Mouse (Mus musculus) kidney, adult 11 months (tissue): ENCODE measurements around the gene Gm37240.

ENCODE experiments used
- DNase-seq: peaks from one replicate; pipeline ENCODE4 v3.0.0; 2022

Gm37240 gene

DNA sequence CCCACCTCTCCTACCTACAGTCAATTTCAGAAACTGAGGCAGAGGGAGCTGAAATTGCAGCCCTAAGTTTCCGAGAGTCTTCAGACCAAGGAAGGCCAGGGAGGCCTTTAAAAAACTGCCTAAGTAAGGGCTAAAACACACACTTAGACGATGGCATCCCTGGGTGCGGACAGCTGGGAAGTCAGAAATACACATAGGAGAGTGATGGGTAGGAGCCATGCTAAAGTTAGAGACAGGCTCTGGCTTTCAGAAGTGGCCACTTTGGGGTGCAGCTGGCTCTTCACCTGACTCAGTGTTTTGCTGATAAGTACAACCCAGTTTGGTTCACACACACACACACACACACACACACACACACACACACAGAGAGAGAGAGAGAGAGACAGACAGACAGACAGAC is 778.9 kb downstream of the Gm37240 start:
- DNase-seq, result no peak

DNA sequence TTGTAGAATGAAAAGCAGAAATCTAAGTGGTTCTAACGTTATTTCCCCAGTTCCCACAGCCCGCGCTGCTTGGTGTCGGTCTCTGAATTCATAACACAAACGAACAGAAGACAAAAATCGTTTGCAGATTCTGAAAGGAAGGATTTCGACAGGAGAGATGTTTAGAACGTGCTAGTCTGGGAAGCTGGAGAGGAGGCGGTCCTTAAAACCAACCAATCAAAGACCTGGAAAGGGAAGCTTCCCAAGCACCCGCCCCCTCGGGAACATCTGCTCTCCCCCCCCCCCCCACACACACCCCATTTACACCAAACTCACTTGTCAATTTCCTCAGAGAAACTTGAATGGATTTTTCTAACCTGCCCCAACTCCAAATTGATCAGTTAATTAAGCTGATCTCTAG is 780.4 kb downstream of the Gm37240 start:
- DNase-seq, result no peak

DNA sequence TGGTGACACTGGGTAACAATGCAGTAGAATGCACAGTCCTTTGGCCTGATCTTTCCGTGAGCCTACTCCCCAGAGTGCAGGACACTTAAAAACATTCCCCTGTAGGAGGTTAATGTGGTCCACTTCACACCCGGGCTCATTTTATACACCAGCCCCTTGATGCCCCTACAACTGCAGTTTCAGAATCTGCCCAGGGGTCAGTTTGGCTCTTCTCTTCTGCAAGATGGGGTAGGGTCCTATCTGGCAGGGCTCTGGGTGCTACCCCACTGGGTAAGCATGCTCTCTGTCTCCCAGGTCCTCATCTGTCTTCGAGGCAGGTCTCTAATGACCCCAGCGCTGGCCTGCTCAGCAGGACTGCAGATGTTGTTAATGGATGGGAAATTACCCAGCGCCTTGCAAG is 783.0 kb downstream of the Gm37240 start:
- no peak for DNase-seq

DNA sequence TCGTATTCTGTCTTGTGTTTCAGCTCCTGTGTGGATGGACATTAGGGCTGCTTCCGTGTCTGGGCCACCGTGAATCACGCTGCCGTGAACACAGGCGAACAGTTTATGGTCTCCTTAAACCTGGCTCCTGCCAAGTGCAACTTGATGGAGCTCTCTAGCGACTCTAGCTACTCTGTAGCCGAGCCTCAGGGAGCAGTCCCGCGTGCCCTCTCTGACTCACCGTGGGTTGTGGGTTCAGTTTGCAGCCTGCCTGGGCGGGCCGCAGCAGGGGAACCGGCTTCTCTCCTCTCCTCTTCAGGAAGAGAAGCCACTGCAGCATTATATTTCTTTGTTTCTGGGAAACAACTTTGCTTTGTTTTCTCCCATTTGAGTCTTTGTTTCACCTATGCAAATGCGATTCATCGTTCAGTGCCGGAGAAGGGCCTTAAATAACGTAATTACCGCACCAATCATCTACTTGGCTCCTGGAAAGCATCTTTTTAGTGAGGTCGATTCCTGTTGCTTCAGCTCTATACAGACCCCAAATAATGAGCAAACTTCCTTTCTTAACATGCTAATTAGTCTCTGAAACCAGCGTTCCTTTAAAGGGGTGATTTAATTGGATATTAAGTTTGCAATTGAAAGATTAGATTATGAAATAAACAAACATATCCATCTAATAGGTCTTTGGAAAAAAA is 806.3 kb downstream of the Gm37240 start:
- DNase-seq, result no peak

DNA sequence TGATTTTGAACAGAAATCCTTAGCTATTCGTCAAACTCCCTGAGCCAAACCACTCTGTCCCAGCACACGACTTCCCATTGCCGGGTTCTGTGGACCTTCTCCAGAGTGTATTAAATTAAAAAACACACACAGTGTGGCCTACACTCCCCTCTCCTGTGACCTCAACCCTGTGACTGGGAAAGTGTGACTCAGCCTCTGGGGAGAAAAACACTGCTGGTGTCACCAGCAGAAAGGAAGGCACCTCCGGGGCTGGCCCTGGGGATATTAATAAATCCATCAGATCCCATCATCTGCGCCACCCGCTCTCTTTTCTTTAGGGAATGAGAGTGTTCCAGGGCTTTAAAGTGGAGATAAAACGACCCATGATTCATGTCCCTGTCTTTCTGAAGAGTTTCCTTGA is 823.2 kb downstream of the Gm37240 start:
- DNase-seq, result no peak

DNA sequence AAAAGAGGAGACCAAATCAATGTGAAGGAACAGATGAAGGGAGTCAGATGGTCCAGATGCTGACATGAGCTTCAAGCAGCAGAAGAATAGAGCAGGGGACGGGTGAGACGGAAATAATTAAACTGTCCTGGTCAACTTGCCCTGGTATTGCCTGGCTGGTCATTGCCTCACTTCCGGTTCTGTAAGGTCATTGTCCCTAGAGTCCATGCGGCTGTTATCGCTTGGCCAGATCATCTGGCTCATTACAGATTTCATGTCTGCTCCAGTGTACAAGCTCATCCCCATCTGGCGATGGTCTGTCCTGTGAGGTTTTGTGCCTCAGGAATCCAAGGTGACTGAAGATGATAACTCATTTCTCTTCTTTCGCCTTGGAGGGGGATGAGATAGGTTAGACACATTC is 827.2 kb downstream of the Gm37240 start:
- no peak for DNase-seq

DNA sequence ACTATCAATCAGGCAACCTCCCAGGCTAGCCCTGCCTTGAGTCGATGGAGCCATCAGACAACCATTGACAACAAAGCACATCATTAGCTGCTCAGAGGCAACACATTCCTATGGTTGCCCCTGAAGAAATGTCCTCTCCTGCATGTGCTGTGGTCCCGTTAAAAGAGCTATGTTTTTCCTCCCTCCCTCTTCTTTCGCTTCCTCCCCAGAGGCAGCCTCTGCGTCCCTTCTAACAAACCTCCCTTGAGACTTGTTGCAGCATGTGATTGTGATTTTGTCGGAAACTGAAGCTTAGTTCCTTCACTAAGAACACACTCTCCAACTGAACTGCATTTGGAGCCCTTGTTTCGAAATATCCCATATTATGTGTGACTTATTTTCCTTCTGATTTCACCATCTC is 830.1 kb downstream of the Gm37240 start:
- no peak for DNase-seq

DNA sequence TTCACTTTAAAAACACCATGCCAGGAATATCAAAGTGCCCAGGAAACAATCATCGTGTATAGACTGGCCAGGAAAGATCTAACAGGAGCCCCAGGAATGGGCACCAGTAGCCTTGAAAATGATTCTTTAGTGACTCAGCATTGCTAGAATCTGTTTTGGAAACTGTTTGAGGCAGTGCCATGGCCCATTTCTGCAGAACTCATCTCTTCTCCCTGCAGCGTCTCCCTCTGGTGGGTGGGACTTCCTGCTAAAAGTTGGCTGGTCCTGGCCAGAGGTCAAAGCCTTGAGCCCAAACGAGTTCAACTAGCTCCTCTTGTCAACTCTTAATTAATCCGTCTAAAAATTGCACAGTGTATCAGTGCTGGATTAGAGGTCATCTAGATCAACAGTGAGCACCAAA is 833.8 kb downstream of the Gm37240 start:
- DNase-seq, result no peak

DNA sequence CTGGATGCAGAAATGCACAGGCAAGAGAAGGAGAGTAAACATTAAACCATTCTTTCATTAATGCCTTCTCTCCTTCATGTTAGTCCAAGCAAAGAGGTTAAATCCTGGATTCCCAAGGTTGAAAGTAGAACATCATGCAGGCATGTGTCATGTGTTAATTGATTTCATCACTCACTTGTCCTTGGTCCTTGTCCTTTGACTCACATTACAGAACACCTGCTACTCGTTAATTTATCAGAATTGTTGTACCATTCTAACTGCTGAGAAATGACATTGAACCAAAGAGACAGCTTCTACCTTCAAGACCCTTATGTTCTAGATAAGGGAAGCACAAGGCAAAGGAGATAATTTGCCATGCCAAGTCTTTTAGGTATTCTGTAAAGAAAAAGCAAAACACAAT is 835.1 kb downstream of the Gm37240 start:
- no peak for DNase-seq

DNA sequence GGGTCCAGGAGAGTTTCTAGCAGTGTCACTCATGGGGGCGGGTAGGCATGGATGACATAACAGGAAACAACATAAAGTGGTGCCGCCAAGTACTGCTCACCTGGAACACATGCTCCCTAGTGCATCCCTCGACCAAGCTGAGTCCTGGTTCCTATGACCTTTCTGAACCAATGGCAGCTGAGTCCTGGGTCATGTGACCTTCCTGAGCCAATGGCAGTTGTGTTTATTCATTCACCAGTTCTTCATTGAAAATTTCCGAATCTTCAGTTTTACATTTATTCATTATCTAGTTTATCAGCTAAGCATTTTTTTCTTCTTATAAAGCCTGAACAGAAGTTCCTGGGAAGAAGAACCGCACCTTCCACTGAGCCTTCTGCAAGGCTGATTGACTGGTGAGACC is 838.7 kb downstream of the Gm37240 start:
- no peak for DNase-seq

DNA sequence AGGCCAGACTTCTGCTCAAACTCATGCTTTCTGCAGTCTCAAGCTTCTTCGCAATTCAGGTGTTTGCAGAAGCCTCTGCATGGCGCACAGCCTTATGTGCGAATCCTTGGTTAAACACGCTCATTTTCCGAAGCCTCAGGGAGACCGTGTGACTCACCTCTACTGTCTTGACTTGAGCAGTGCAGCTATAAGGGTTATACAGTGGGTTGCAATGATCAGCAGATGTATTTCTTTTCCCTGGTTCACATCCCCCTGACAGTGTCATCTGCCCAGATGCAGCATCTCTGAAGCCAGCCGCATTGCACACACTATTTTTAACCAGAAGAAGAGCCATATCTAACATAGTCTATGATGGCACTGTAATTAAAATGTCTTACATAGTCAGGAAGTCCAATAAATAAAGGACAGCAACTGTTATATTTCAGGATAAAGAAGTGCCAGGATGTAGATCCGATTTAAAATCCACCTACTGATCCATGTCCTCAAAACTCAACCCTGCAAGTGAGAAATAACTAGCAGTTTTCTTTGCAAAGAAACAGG is 843.6 kb downstream of the Gm37240 start:
- DNase-seq, result no peak

DNA sequence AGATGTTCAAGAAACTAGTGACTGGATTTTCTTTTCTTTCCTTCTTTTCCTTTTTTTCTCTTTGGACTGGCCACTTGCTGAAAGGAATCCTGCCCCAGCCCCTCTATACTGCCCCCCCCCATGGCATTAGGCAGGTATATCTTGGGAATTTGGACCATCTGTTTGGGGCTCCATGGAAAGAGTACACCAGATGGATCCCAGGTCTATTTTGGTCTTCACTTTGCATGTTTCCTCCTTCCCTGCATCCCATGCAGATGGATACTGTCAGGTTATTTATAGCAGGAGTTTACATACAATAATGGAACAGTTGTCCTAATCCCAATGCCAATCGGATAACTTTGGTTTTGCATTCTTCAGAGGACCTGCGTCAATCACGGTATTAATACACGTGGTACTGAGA is 845.2 kb downstream of the Gm37240 start:
- no peak for DNase-seq

DNA sequence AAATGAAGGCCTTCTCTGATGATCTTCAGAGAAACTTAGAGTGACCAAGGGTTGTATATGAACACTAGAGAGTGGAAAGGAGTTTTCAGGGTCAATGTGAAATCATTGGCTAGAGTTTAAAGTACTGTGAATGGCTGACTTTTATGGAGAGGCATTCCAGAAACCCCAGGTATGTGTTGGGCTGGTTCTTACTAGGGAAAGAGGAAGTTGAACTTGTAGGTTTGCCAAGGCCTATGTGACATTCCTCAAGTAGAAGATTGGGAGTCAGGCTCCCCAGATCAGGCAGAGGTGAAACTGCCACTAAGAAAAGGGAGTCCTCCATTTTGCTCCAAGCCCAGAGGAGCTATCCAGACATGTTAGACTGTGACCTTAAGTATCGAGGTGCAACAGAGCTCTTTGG is 858.2 kb downstream of the Gm37240 start:
- DNase-seq, result peak; percentile 56

DNA sequence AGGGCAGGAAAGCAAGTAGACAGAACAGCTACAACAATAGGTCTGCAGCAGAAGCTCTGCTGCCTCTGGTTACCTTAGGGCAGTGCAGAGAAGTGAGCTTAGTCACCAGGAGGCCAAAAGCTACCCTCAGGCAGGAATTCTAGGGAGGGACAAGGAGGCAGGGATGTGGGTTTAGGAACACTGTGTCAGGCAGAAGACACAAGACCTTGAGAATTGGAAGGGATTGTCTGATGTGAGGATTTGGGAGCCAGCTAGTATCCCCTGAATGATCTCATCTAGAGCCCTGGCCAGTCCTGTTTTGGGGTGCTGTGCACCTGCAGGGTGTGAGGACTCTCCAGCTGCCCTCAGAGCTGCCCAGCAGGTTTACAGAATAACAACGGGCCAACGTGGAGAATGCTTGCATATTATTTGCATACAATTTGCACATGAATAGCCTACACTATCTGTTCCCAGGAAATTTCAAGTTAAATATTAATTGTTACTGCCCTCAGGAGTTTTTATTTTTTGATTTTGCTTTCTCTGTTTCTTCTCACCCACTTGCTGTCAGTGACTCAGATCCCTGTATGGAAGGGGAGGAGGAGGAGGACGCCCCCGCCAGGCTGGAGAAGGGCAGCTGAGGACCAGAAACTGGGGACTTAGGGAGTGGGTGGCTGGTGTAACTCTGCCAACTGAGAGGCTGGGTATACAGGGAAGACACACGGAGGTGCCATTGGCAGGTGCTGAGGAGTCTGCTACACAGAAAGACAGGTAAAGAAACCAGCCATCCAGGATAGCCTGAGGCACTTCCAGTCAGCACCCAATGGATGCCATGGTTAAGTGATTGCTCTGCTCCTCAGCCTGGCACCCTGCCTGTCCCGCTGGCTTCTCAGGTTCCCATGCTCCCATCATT is 862.3 kb downstream of the Gm37240 start:
- DNase-seq, result peak; percentile 72

DNA sequence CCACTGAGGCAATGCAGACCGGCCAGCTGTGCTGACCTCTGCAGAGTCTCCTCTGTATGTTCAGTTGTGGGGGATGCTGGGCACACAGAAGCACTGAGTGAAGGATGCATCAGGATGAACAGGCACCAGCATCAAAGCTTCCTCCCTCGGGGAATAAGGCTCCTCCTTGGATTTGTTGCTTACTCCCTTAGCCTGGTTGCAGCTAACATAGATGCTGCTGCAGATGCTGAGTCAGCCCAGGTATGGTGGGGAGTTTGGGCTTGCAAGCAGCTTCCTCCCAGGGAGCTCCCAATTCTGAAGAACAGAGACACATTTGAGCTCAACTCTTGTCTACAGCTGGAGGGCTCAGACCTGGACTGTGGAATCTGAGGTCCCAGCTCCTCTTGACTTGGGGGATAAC is 863.1 kb downstream of the Gm37240 start:
- DNase-seq, result no peak

DNA sequence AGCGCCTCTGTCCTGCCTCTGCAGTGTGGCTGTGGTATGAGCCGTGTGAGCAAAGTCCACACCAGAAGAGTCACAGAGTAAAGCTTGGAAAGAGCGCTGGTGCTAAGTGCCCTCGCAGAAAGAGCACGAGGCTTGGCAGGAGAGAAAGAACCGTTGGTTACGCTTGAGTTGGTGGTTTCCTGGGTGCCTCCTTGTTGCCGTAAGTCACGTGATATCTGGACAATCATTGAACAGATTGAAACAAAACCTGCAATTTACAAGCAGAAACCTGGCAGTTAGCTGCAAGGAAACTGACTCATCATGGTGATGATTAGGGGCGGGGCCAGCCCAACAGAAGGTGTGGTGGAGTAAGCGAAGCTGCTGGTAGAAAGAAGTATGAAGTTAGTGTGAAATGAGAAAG is 864.5 kb downstream of the Gm37240 start:
- peak; percentile 90 for DNase-seq

DNA sequence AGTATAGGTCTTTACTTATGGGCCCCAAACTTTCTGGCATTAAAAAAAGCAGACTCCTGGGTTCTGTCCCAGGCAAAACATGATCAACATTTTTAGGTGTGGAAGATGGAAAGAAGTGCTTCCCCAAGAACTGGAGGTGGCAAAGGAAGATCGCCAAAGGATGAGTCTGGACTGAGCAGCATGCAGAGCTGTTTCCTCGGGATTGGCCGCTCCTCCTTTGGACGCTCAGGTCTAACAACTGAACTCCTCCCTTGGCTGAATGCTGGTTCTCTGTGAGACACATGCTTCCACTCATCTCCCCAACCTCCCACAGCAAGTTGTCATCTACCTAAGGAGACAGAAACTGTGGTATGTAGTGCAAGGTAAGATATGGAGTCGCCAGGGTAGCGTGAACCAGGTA is 865.5 kb downstream of the Gm37240 start:
- no peak for DNase-seq

DNA sequence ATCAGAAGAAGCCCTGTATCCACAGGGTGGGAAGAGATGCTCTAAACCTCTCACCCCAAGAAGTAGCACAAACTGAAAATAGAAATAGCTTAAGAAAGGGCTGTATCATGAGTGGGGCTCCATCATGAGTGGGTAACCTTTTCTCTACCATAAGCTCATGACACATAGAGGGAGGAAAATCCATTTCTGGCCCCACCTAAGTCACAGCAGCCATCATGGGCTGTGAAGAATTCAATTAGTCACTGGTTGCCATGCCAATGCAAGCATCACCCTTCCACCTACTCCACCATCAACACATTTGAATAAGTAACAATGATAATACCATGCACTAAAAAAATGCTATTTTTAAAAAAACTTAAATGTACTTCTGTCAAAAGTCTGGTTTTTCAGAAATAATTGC is 867.2 kb downstream of the Gm37240 start:
- DNase-seq, result no peak

DNA sequence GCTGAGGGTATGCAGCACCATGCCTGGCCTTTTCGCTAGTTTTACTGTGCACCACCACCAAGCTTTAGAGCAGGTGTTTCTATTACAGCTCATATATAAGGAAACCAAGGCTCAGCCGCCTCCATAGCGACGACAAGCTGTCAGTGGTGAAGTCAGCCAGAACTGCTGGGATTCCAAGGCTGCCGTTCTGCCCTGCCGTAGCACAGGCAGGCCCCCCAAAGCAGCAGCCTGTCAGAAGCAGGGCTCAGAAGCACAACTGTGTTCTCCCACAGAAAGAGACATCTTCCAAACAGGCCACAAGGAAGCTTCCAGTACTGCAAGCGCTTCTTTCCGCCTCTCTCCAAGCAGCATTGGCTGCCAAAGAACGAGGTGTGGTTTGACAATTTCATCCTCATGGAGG is 871.7 kb downstream of the Gm37240 start:
- DNase-seq, result no peak

DNA sequence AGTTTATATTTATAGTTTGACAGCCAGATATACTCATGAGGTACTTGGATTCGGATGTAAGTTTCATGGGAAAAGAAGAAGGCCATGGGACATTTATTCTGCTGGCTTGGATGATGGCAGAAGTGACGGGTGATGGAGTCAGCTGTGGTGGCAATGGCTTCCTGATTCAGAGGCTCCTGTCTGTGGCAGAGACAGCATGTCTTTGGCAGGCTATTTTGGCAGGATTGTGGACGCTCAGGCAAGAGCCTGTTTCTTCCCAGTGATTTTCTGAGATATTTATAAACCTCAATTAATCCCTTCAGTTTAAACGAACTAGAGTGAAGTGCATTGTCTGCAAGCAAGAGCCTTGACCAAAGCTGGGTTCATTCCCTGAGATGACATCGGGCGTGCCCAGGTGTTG is 874.4 kb downstream of the Gm37240 start:
- no peak for DNase-seq

DNA sequence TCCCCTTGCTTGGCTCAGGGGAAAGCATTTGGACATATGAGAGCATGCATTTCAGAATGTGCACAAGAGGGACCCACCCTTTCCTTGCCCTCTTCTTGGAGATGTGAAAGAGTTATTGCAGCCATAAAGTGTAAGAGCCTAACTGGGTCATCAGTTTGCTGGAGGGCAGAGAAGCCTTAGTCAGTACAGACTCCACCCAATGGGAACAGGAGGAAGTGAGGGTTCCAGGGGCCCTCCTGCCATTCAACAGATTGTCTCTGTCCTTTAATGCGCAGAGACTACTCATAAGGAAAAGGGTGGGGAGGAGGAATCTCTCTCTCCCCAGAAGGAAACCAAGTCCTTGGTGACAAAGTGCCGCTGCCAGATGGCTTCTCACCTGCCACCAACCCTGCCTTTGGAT is 882.1 kb downstream of the Gm37240 start:
- no peak for DNase-seq

DNA sequence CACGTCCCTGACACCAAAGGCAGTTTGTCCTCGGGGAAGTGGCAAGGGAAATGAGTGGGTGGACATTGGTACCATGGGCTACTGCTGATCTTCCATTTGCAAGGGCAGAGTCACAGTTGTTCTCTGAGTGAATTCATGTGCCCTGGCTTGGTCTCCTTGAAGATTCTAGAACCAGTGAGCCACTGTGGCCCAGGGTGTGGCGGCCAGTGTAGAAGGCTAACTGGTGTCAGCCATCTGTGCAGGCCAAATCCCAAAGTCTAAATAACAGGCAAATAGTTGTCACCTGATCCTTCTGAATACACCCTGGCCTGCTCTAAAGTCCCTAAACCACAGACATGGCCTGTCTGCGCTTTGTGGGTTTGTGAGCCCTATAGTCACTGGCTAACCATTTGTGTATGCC is 898.4 kb downstream of the Gm37240 start:
- DNase-seq, result no peak

DNA sequence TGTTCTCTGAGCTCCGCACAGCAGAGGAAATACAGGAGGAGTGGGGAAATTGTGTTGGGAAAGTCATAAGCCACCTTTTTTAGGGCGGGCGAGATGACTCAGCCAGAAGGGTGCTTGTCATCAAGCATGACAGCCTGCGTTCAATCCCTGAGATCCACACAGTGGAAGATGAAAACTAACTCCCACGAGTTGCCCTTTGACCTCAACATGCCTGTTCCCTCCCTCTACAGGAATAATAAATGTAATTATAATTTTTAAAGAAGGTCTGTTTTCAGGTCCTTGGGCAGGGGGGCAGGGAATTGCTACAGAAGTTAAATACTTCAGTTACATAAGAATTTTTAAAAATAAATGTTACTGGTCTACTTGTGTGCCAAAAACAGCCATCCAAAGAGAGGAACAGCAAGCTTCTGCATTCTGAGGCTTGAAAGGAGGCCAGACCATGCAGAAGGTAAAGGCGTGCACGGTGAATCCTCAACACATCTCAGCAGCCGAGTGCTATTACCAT is 902.1 kb downstream of the Gm37240 start:
- DNase-seq, result no peak

DNA sequence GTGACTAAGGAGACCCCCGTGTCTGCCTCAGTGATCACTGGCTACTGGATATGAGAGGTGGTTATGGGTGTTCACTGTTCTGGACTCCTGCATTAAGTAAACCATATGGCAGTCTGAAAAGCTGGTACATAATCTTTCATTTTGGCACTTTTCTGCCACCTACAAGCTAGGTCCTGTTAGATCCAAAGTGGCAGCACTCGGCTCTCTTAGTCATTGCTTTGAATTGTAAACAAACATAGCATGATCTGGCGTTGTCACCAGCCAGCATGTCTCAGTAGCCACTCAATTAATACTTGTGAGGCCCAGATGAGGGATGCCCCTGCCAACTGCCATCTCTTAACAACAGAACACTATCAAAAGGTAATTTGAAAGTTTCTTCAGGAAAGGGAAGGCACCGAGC is 904.6 kb downstream of the Gm37240 start:
- no peak for DNase-seq
